Comparison of ENCODE assay signal across 29 mouse cellular contexts in genomic region chr13:44558491-44559177, GRCm38 (mm10).
A peak's percentile ranks its signal among the peaks of the same experiment; 100 is the strongest.
DNase-seq lines count a peak whose midpoint lies in the region; TF ChIP-seq lines count a peak whose summit lies in the region.
"Had no signal": no experiment of that assay in that cellular context is flagged by ENCODE, and none has a peak within 500 bp of the region (broad histone marks: within the 10 kb centered on the region; RNA-seq: fewer than 3 reads in every experiment).

No protein-coding gene starts in this region.

- no peaks in the 10 kb centered on the region for H3K9me3 ChIP-seq in hindbrain, embryonic 10.5 days
- no peaks in the 10 kb centered on the region for H3K9me3 ChIP-seq in embryonic facial prominence, embryonic 10.5 days
- H3K9me3 ChIP-seq: forebrain, embryonic 12.5 days; G1E; hindbrain, embryonic 12.5 days; intestine, embryonic 15.5 days; limb, embryonic 15.5 days; midbrain, embryonic 13.5 days; neural tube, embryonic 13.5 days; stomach, embryonic 15.5 days had no signal

- peak overlapping the region; percentile 80 for H3K4me3 ChIP-seq in testis, adult 2 months (ENCODE audit: control insufficient read depth, low read depth, low read length)
- H3K4me3 ChIP-seq in hindbrain, embryonic 10.5 days: no peak overlapping the region
- H3K4me3 ChIP-seq in embryonic facial prominence, embryonic 10.5 days: no peak overlapping the region
- H3K4me3 ChIP-seq: erythroblast, embryonic 14.5 days; forebrain, embryonic 12.5 days; hindbrain, embryonic 12.5 days; intestine, embryonic 15.5 days; limb, embryonic 15.5 days; midbrain, embryonic 13.5 days; neural tube, embryonic 13.5 days; stomach, embryonic 15.5 days had no signal

- 89% methylated on average over 21 of the region's 21 CpGs for WGBS in hindbrain, embryonic 10.5 days
- 89% methylated on average over 21 of the region's 21 CpGs for WGBS in embryonic facial prominence, embryonic 10.5 days

- no peak for TF ChIP-seq CTCF in testis, adult 2 months (IDR thresholded peaks at IDR 0.05; ENCODE audit: control insufficient read depth, insufficient read depth, insufficient replicate concordance, low read depth, low read length)

- no peak for DNase-seq in testis, postnatal 14 days (ENCODE audit: low spot score)
- DNase-seq in cerebellum, adult 18-20 months: peak; percentile 46 to 51
- peak; percentile 45 to 49 for DNase-seq in cerebellum, postnatal 25 days
- no peak for DNase-seq in hindbrain, embryonic 10.5 days (ENCODE audit: low spot score)
- DNase-seq in adrenal gland, postnatal 4 days (ENCODE audit: low spot score in 2 of 2): no peak
- DNase-seq in embryonic facial prominence, embryonic 10.5 days (ENCODE audit: low spot score): no peak
- DNase-seq: adrenal gland, postnatal 14 days; forebrain, postnatal 0 days; heart, postnatal 14 days; kidney, adult 2 months; kidney, postnatal 36 days; left cerebral cortex, postnatal 4 days; lung, adult 2 months; lung, postnatal 10 days; thymus, adult 18-20 months; thymus, postnatal 25 days had no signal

- TF ChIP-seq POLR2A in testis, adult 2 months (IDR thresholded peaks at IDR 0.05; ENCODE audit: control insufficient read depth, low read depth, low read length): no peak

- no peaks in the 10 kb centered on the region for H3K36me3 ChIP-seq in testis, adult 2 months (ENCODE audit: control insufficient read depth, insufficient read depth, low read length)
- H3K36me3 ChIP-seq in hindbrain, embryonic 10.5 days: no peaks in the 10 kb centered on the region
- no peaks in the 10 kb centered on the region for H3K36me3 ChIP-seq in embryonic facial prominence, embryonic 10.5 days (replicated peaks)
- H3K36me3 ChIP-seq: forebrain, embryonic 12.5 days; G1E; hindbrain, embryonic 12.5 days; intestine, embryonic 15.5 days; limb, embryonic 15.5 days; midbrain, embryonic 13.5 days; neural tube, embryonic 13.5 days; stomach, embryonic 15.5 days had no signal

- H3K27ac ChIP-seq in testis, adult 2 months (ENCODE audit: control insufficient read depth, insufficient read depth, low read depth, low read length): peak overlapping the region; percentile 37
- H3K27ac ChIP-seq in hindbrain, embryonic 10.5 days: no peak overlapping the region
- no peak overlapping the region for H3K27ac ChIP-seq in embryonic facial prominence, embryonic 10.5 days (replicated peaks)
- H3K27ac ChIP-seq: forebrain, embryonic 12.5 days; hindbrain, embryonic 12.5 days; hindbrain, postnatal 0 days; intestine, embryonic 15.5 days; limb, embryonic 15.5 days; liver, embryonic 14.5 days; macrophage; midbrain, embryonic 13.5 days; neural tube, embryonic 13.5 days; stomach, embryonic 15.5 days had no signal

- no peaks in the 10 kb centered on the region for H3K27me3 ChIP-seq in testis, adult 2 months (ENCODE audit: control insufficient read depth, insufficient read depth, low read length)
- H3K27me3 ChIP-seq in hindbrain, embryonic 10.5 days (ENCODE audit: insufficient read depth, poor library complexity, severe bottlenecking): no peaks in the 10 kb centered on the region
- H3K27me3 ChIP-seq in embryonic facial prominence, embryonic 10.5 days (replicated peaks; ENCODE audit: low read depth, poor library complexity, severe bottlenecking): peaks cover 3% of the 10 kb centered on the region; the same call in 1 of the 2 replicates
- H3K27me3 ChIP-seq: forebrain, embryonic 12.5 days; hindbrain, embryonic 12.5 days; intestine, embryonic 15.5 days; limb, embryonic 15.5 days; midbrain, embryonic 13.5 days; neural tube, embryonic 13.5 days; stomach, embryonic 15.5 days had no signal

- peaks cover 9% of the 10 kb centered on the region for H3K4me1 ChIP-seq in testis, adult 2 months (ENCODE audit: control insufficient read depth, insufficient read depth, low read length)
- no peaks in the 10 kb centered on the region; the same call in 1 of the 2 replicates for H3K4me1 ChIP-seq in hindbrain, embryonic 10.5 days (replicated peaks)
- no peaks in the 10 kb centered on the region for H3K4me1 ChIP-seq in embryonic facial prominence, embryonic 10.5 days
- H3K4me1 ChIP-seq: forebrain, embryonic 12.5 days; hindbrain, embryonic 12.5 days; intestine, embryonic 15.5 days; midbrain, embryonic 13.5 days; stomach, embryonic 15.5 days had no signal

Comparison
In these comparisons a context has a peak if more than half of its experiments do, and no peak if none do; other contexts are left out.
1. DNase-seq: peak in cerebellum, adult 18-20 months (2 of 2) and cerebellum, postnatal 25 days (2 of 2); none in testis, postnatal 14 days (single experiment), hindbrain, embryonic 10.5 days (single experiment), adrenal gland, postnatal 4 days (0 of 2) and embryonic facial prominence, embryonic 10.5 days (single experiment).